Mouse (Mus musculus): ENCODE data around the gene Tph1.

GRCm38 (mm10) chr7:46612421-46612937 is 59.9 kb downstream of the Tph1 start:
- no peak for TF ChIP-seq POLR2A (IDR thresholded peaks at IDR 0.05; ENCODE audit: low read depth, low read length)
- TF ChIP-seq CTCF (conservative IDR thresholded peaks at IDR 0.05; ENCODE audit: insufficient read depth, insufficient read length, low read depth, low read length): no peak

Measured in kidney, adult 2 months (tissue).